Mouse (Mus musculus) kidney, adult 2 months (tissue): ENCODE results near the gene Txndc2. TPM values are rescaled to one million over a fixed set of nuclear protein-coding genes. Genes with fewer than 3 reads are reported as not detected.
"Not testable (repeated sequence)": the region's sequence is repeated elsewhere in the genome, so short reads cannot be mapped to it uniquely, and the experiment has no call there.

Source experiments
- DNase-seq: peaks from one replicate; pipeline ENCODE4 v3.0.0; 2021
- H3K27ac ChIP-seq: fragments of 200-500 bp; 2 replicates; pipeline ENCODE4 v1.5.1; 2012; ENCODE audit warnings: low read depth, low read length, control low read depth, inconsistent platforms; ENCODE audit not compliant: insufficient read depth
- H3K27me3 ChIP-seq: fragments of 200-500 bp; replicated peaks from 2 replicates; pipeline ENCODE4 v1.6.1; 2012; ENCODE audit warnings: mild to moderate bottlenecking, moderate library complexity, low read length, inconsistent platforms; ENCODE audit not compliant: control insufficient read depth, insufficient read depth
- H3K36me3 ChIP-seq: fragments of 200-500 bp; 2 replicates; pipeline ENCODE4 v1.6.1; 2012; ENCODE audit warnings: mild to moderate bottlenecking, moderate library complexity, low read length, inconsistent platforms; ENCODE audit not compliant: control insufficient read depth, insufficient read depth
- H3K4me1 ChIP-seq: fragments of 200-500 bp; 2 replicates; pipeline ENCODE4 v1.6.1; 2011; ENCODE audit warnings: low read length; ENCODE audit not compliant: control insufficient read depth, insufficient read depth
- H3K4me3 ChIP-seq: fragments of 200-500 bp; 2 replicates; pipeline ENCODE4 v1.5.1; 2011; ENCODE audit warnings: mild to moderate bottlenecking, low read depth, low read length, control low read depth; ENCODE audit not compliant: insufficient read depth
- CTCF ChIP-seq: fragments of 200-500 bp; conservative IDR thresholded peaks from 2 replicates; pipeline ENCODE4 v1.5.1; 2011; ENCODE audit warnings: low read depth, mild to moderate bottlenecking, control low read depth, low read length, moderate library complexity, mixed read lengths; ENCODE audit not compliant: insufficient read depth, insufficient read length
- POLR2A ChIP-seq: fragments of 200-500 bp; IDR thresholded peaks from one replicate; pipeline ENCODE4 v1.6.1; 2011; ENCODE audit warnings: low read depth, low read length, control low read depth
- WGBS: fragments of 180-500 bp; shearing (Covaris S2); methylation state at CpG from one replicate; pipeline ENCODE4 v1.1.7; 2018; 5-methylcytosine and 5-hydroxymethylcytosine counted together
- polyA plus RNA-seq: library from polyadenylated mRNA; depleted of rRNA; stranded (reverse); fragments of >200 nt; gene quantifications from 2 replicates; pipeline ENCODE4 v1.2.3, GENCODE M21; 2012

The Txndc2 gene
- polyA plus RNA-seq, 1 experiment: 0.05 TPM

DNA sequence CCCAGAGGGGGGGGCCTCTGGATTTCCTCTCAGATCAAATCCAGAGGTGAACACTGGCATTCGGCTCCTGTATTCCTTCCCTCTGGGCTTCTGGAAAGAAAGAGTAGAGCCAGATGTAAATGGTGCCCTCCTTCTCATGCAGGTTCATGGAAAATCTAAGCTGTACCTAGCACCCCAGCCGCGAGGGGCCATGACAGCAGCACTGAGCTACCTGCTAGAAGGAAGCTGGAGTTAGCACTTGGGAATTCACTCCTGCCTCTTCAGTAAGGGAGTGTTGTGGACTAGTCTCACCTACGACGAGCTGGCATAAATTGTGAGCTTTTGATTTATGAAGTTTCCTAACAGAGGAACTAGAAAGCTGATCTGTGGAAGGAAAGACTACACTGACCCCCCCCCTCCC is 1.6 kb upstream of the Txndc2 start:
- H3K27ac ChIP-seq: no peak overlapping the region
- no peaks in the 10 kb centered on the region for H3K27me3 ChIP-seq
- H3K4me3 ChIP-seq: no peak overlapping the region
- TF ChIP-seq CTCF (no peak), POLR2A (no peak)
- 59% methylated on average over 5 of the region's 5 CpGs for WGBS
- DNase-seq: no peak
- H3K36me3 ChIP-seq: no peaks in the 10 kb centered on the region
- H3K4me1 ChIP-seq: no peaks in the 10 kb centered on the region

DNA sequence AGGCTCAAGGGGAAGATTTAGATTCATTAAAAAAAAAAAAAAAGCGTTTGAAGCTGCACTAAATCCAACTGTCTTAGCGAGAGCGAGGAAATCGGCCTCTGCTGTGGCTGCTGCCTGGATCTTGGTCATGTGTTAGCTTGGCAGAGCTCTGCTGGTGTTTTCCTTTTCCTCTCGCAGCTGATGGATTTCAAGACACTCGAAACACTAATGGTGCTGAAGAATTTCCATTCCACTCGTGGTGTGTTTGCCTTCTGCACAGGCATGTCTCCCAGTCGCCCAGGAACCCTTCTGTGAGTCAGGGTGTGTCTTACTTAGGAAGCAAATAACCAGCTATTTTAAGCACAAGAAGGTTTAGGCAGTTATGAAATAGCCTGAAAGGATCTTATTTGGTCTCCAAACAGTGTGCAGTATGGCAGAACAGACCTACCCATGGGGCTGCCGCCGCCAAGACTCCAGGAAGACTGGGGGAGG is 1.1 kb upstream of the Txndc2 start:
- Histone ChIP-seq H3K4me3 (no peak overlapping the region), H3K27ac (no peak overlapping the region), H3K4me1 (no peaks in the 10 kb centered on the region), H3K27me3 (no peaks in the 10 kb centered on the region), H3K36me3 (no peaks in the 10 kb centered on the region)
- peak; percentile 19 for DNase-seq
- 31% methylated on average over 10 of the region's 10 CpGs for WGBS
- TF ChIP-seq POLR2A (no peak), CTCF (no peak)

DNA sequence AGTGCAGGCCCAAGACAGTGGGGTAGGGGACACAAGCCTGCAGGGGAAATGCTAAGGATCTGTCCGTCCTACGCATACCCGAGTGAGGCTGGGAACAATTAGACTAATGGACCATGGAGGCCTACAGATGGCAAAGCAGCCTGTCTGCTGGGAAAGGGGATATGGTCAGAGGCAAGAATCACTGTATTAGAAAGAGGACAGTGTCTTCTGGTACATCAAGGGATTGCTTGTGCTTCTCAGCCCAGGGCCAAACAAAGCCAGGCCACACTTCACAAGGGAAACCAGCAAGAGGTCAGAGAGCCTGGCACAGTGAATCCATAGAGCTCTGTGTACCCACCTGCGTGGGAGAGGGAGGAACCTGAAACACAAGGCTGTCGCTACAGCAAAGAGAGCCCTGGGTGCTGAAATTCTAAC is 617 bp upstream of the Txndc2 start:
- WGBS: 67% methylated on average over 5 of the region's 5 CpGs
- no peaks in the 10 kb centered on the region for H3K27me3 ChIP-seq
- no peaks in the 10 kb centered on the region for H3K4me1 ChIP-seq
- H3K27ac ChIP-seq: no peak overlapping the region
- DNase-seq: no peak
- no peak overlapping the region for H3K4me3 ChIP-seq
- H3K36me3 ChIP-seq: no peaks in the 10 kb centered on the region
- no peak for TF ChIP-seq CTCF
- no peak for TF ChIP-seq POLR2A

DNA sequence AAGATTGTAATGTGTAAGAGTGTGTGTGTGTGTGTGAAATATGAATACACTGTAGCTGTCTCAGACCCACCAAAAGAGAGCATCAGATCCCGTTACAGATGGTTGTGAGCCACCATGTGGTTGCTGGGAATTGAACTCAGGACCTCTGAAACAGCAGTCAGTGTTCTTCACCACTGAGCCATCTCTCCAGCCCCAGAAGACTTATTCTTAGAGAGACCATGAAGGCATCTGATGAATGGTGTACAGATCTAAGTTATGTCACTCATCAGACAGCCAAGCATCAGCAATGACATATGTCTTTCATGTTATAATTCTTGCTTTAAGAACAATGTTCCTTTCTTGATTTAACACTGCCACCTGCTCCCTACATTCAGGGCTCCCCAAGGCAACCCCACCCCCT is 2.8 kb downstream of the Txndc2 start:
- 97% methylated on average over 1 of the region's 1 CpGs for WGBS
- H3K27me3 ChIP-seq: no peaks in the 10 kb centered on the region
- TF ChIP-seq CTCF: no peak
- TF ChIP-seq POLR2A: no peak

DNA sequence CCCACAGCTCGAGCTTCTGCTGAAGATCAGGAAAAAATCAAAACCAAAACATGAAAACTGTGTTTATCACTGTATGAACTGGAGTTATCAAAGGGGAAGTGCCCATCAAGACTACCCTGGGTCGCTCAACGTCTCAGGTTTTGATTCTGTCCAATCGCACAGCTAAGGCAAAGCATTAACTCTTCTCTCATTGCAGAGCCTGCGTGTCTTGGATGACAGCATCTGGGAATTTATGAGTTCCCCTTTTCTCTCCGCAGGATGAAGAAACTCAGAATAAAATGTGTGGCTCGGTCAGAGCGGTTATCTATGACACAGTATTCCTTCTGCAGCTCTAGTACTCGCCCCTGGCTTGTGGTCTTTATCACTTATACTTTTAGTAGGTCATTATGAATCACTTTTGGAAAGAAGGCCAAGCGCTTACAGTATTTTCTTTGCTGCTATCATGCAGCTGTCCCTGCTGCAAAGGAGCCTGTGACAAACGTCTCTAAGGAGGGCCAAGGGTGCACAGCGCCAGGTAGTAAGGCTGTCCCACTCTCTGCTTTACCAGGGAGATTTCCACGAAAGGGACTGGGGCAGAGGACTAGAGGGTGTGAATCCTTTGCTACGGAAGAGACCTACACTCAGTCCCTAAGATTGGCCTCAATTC is 6.1 kb downstream of the Txndc2 start:
- Histone ChIP-seq H3K27me3 (no peaks in the 10 kb centered on the region), H3K27ac (no peak overlapping the region), H3K36me3 (no peaks in the 10 kb centered on the region), H3K4me3 (no peak overlapping the region), H3K4me1 (peaks cover 2% of the 10 kb centered on the region; the same call in 1 of the 2 replicates)
- no peak for DNase-seq
- no peak for TF ChIP-seq POLR2A
- WGBS: 43% methylated on average over 14 of the region's 14 CpGs

More for the DNA sequence above, 2.8 kb downstream of the Txndc2 start:
- Histone ChIP-seq H3K27ac (no peak overlapping the region), H3K36me3 (no peaks in the 10 kb centered on the region), H3K4me3 (no peak overlapping the region), H3K4me1 (peaks cover 2% of the 10 kb centered on the region; the same call in 1 of the 2 replicates)
- no peak for DNase-seq

DNA sequence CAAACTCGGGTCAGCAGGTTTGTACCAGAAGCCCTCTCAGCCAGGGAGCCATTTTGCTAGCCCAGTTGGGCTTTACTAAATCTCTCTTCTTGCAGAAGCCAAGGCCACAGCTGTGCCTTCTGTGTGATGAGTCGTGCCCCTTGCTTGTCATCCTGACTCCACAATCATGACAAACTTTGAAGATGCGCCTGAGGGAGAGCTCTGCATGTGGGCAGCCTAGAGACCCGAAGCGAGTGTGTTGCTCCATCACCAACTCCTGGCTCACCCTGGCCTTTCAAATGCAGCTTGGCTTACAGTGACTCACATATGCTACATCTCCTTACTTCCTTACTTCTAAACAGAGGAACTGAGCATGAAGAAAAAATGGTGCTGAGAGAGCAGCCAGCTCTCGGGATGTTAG is 12.0 kb downstream of the Txndc2 start:
- Histone ChIP-seq H3K4me1 (no peaks in the 10 kb centered on the region), H3K36me3 (no peaks in the 10 kb centered on the region), H3K4me3 (no peak overlapping the region), H3K27me3 (no peaks in the 10 kb centered on the region), H3K27ac (no peak overlapping the region)
- TF ChIP-seq POLR2A: no peak
- no peak for TF ChIP-seq CTCF
- WGBS: 84% methylated on average over 6 of the region's 6 CpGs
- no peak for DNase-seq

DNA sequence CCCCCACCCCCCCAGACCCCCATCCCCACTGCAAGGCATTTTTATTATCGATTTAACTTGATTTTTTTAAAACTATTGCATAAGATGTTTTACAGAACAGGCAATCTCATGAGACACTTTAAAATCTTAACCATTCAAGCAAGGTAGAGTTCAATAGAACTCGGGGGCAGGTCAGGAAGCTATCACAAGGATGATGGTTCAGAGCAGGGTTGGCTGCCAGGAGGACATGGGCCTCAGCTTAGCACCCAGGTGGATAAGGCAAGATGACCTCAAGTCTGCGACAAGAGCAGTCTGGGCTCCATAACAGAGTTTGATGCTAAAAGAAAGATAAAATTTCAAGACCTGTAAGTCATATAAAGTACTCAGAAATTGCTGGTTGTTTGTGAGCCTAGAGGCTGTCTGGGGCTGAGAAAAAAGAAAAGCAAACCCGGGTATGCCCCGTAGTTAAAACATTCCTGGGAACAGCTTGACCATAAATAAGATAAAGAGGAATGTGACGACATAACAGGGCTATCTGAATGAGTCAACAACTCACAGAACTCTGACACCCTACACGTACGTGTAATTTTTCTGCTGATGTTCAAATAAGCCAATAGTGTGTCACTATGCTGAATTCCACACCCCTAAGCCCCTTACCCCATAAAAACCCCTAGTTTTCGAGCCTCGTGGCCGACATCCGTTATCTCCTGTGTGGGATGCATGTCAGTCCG is 13.0 kb downstream of the Txndc2 start:
- H3K36me3 ChIP-seq, H3K27ac ChIP-seq, H3K4me3 ChIP-seq, H3K4me1 ChIP-seq, H3K27me3 ChIP-seq, DNase-seq: not testable (repeated sequence)
- WGBS: 58% methylated on average over 13 of the region's 13 CpGs
